Mouse (Mus musculus): ENCODE data around the gene Stx6. TPM values are rescaled to one million over a fixed set of nuclear protein-coding genes. Genes with fewer than 3 reads are reported as not detected.

Gene Stx6
- total and polyA plus RNA-seq, 3 experiments: 26.0 to 33.4 (median 31.8) TPM

DNA sequence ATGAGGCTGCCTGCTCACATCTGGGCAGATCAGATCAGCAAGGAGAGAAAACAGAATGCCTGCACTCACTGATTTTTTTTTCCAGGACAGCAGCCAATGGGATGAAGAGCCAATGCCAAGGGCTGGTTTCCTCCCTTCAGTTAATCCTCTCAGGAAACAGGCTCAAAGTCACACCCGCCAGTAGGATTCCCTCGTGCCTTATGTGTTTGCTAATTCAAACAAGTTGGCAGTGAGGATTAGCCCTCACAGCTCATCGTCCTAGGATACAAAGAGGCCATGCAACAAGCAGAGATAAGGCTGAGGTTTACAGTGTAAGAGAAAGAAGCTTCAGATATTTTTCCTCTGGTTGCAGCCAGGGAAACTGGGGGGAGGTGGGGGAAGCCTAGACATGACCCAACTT lies 44.6 kb upstream of the Stx6 start:
- Histone ChIP-seq H3K4me3 (replicated peaks in 1 of 3; ENCODE audit: low read depth in 2 of 3, low read length in 2 of 3, poor library complexity in 1 of 3) (no peak overlapping the region), H3K4me1 (ENCODE audit: control insufficient read depth in 1 of 2, insufficient read depth in 2 of 2) (peaks cover 13 to 29% of the 10 kb centered on the region in 2 experiments), H3K27ac (ENCODE audit: insufficient read depth, low read depth) (no peak overlapping the region), H3K27me3 (replicated peaks) (peaks cover 1% of the 10 kb centered on the region), H3K9me3 (replicated peaks; ENCODE audit: low read length) (no peaks in the 10 kb centered on the region), H3K4me2 (ENCODE audit: insufficient read depth, low read depth, poor library complexity, severe bottlenecking) (no peak overlapping the region), H3K79me2 (replicated peaks; ENCODE audit: control insufficient read depth, extremely low read depth, insufficient read depth, poor library complexity, severe bottlenecking) (no peaks in the 10 kb centered on the region), H3K9ac (ENCODE audit: insufficient read depth, low read depth) (no peak overlapping the region), H3K36me3 (replicated peaks in 1 of 2; ENCODE audit: control insufficient read depth in 1 of 2, insufficient read depth in 1 of 2, low read length in 1 of 2) (no peaks in the 10 kb centered on the region)
- TF ChIP-seq ZNF384 (IDR thresholded peaks at IDR 0.05; ENCODE audit: low read depth, low read length): no peak
- in situ Hi-C loops (cut with MboI; ENCODE audit: low pct_ligation_motif_present, low pct_unique_long_range_greater_than_20kb, low sequenced_read_pairs): no loop called here
- no peak for DNase-seq (ENCODE audit: extremely low read depth)
- dilution Hi-C loops (cut with MboI; ENCODE audit: extremely low pct_ligation_motif_present, extremely low pct_unique_long_range_greater_than_20kb, low sequenced_read_pairs): no loop called here

DNA sequence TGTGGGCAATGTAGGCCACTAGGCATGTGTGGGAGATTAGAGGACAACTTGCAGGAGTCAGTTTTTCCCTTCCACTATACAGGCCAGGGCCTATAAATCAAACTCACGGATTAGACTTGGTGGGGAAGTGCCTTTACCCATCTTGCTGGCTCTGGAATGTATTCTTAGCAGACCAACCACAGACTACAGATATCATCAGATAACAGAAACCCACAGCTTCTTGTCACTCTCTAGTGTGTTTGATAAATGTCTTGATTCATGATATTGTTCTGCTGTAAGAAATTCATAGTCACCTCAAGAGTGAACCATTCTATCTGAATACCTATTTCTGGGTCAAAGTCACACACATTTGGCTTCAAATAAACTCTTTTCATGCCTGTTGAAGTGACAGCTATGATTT lies 38.8 kb upstream of the Stx6 start:
- dilution Hi-C loops (cut with MboI; ENCODE audit: extremely low pct_ligation_motif_present, extremely low pct_unique_long_range_greater_than_20kb, low sequenced_read_pairs) (no loop called here), in situ Hi-C loops (cut with MboI; ENCODE audit: low pct_ligation_motif_present, low pct_unique_long_range_greater_than_20kb, low sequenced_read_pairs) (no loop called here)
- TF ChIP-seq ZC3H11A (IDR thresholded peaks at IDR 0.05; ENCODE audit: low read depth, low read length) (no peak), POLR2A (IDR thresholded peaks at IDR 0.05; ENCODE audit: low read depth, low read length) (no peak), NRF1 (IDR thresholded peaks at IDR 0.05; ENCODE audit: low read depth, low read length) (no peak), IRF4 (IDR thresholded peaks at IDR 0.05; ENCODE audit: low read depth, low read length) (no peak), SMC3 (IDR thresholded peaks at IDR 0.05; ENCODE audit: low read depth, low read length) (no peak), CTCF (conservative IDR thresholded peaks at IDR 0.05 in 1 of 2, IDR thresholded peaks at IDR 0.05 in 1 of 2; ENCODE audit: low read depth in 2 of 2, low read length in 2 of 2) (no peak)

DNA sequence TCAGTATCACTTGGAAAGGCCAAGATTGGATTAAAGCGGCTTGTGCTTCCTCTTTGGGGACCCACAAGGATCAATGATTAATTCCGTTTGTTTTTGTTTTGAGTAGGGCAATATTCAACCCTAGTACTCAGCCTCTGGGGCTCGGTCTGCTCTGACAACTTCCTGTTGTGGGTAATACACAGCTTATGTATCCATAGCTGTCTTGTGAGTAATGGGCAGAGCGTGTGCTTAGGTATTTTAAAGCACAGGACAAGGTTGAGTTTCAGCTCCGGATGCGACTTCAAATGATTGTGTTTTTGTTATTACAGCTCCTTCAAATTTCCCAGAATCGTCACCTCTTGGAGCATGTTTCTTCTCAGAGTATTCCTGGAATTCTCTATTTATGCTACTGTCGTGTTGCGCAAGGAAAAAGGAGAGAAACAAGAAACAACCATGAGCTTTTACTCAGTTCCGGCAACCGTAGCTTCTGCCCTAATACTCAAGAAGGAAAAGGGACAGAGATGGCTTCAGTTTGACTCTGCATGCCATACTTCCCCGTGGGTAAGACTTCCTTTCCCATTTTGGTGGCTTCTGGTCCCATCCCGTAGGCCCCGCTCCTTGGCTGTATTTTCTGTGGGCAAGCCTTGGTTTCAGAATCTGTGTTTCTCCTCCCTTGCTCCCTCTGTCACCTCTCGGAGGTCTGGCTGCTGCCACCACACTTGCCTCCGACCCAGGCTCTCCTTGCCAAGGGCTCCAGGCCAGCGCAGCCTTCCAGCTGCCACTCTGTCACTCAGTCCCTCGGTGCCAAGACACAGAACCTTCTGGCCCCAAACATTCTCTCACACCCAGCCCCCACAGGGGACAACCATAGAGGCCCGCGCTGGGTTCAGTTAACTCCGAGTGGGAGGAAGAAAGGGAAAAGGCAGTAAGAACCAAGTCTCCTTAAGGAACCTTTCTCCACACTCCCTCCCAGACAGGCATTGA lies 36.3 kb upstream of the Stx6 start:
- no peak overlapping the region for H3K4me2 ChIP-seq (ENCODE audit: insufficient read depth, low read depth, poor library complexity, severe bottlenecking)

More for the DNA sequence above, 38.8 kb upstream of the Stx6 start:
- Histone ChIP-seq H3K4me3 (replicated peaks in 1 of 3; ENCODE audit: low read depth in 2 of 3, low read length in 2 of 3, poor library complexity in 1 of 3) (no peak overlapping the region), H3K9me3 (replicated peaks; ENCODE audit: low read length) (no peaks in the 10 kb centered on the region), H3K27ac (ENCODE audit: insufficient read depth, low read depth) (no peak overlapping the region), H3K4me1 (ENCODE audit: control insufficient read depth in 1 of 2, insufficient read depth in 2 of 2) (peaks cover 12 to 34% of the 10 kb centered on the region in 2 experiments), H3K79me2 (replicated peaks; ENCODE audit: control insufficient read depth, extremely low read depth, insufficient read depth, poor library complexity, severe bottlenecking) (no peaks in the 10 kb centered on the region), H3K4me2 (ENCODE audit: insufficient read depth, low read depth, poor library complexity, severe bottlenecking) (no peak overlapping the region), H3K36me3 (replicated peaks in 1 of 2; ENCODE audit: control insufficient read depth in 1 of 2, insufficient read depth in 1 of 2, low read length in 1 of 2) (no peaks in the 10 kb centered on the region), H3K9ac (ENCODE audit: insufficient read depth, low read depth) (no peak overlapping the region), H3K27me3 (replicated peaks) (peaks cover 1% of the 10 kb centered on the region)
- DNase-seq (ENCODE audit: extremely low read depth): no peak

More for the DNA sequence above, 36.3 kb upstream of the Stx6 start:
- Histone ChIP-seq H3K27ac (ENCODE audit: insufficient read depth, low read depth) (no peak overlapping the region), H3K9ac (ENCODE audit: insufficient read depth, low read depth) (no peak overlapping the region), H3K79me2 (replicated peaks; ENCODE audit: control insufficient read depth, extremely low read depth, insufficient read depth, poor library complexity, severe bottlenecking) (no peaks in the 10 kb centered on the region), H3K9me3 (replicated peaks; ENCODE audit: low read length) (no peaks in the 10 kb centered on the region), H3K4me3 (replicated peaks in 1 of 3; ENCODE audit: low read depth in 2 of 3, low read length in 2 of 3, poor library complexity in 1 of 3) (no peak overlapping the region), H3K4me1 (ENCODE audit: control insufficient read depth in 1 of 2, insufficient read depth in 2 of 2) (peaks cover 12 to 34% of the 10 kb centered on the region in 2 experiments), H3K36me3 (replicated peaks in 1 of 2; ENCODE audit: control insufficient read depth in 1 of 2, insufficient read depth in 1 of 2, low read length in 1 of 2) (no peaks in the 10 kb centered on the region), H3K27me3 (replicated peaks) (no peaks in the 10 kb centered on the region)
- TF ChIP-seq POLR2A (IDR thresholded peaks at IDR 0.05; ENCODE audit: low read depth, low read length) (no peak), PAX5 (IDR thresholded peaks at IDR 0.05; ENCODE audit: low read length) (no peak), HCFC1 (IDR thresholded peaks at IDR 0.05; ENCODE audit: low read depth, low read length) (no peak), MAFK (IDR thresholded peaks at IDR 0.05; ENCODE audit: insufficient replicate concordance, low read length) (no peak), MXI1 (IDR thresholded peaks at IDR 0.05; ENCODE audit: low read depth, low read length) (no peak)
- dilution Hi-C loops (cut with MboI; ENCODE audit: extremely low pct_ligation_motif_present, extremely low pct_unique_long_range_greater_than_20kb, low sequenced_read_pairs): no loop called here
- DNase-seq (ENCODE audit: extremely low read depth): no peak
- in situ Hi-C loops (cut with MboI; ENCODE audit: low pct_ligation_motif_present, low pct_unique_long_range_greater_than_20kb, low sequenced_read_pairs): no loop called here
